Comparison of ENCODE assay signal across 8 mouse cellular contexts in genomic region chr7:139388670-139389212, GRCm38 (mm10). TPM values are rescaled to one million over a fixed set of nuclear protein-coding genes. Genes with fewer than 3 reads are reported as not detected.
DNase-seq lines count a peak whose midpoint lies in the region; ATAC-seq and TF ChIP-seq lines count a peak whose summit lies in the region.

TSS of gene Inpp5a (plus strand) at chr7:139389109.

- no peaks in the 10 kb centered on the region for H3K9me3 ChIP-seq in embryonic facial prominence, embryonic 13.5 days
- no peaks in the 10 kb centered on the region for H3K9me3 ChIP-seq in limb, embryonic 12.5 days
- H3K9me3 ChIP-seq in midbrain, embryonic 15.5 days = no peaks in the 10 kb centered on the region

- DNase-seq in 3134 (ENCODE audit: extremely low read depth, insufficient read length, low spot score) = peak; percentile 99
- peak; percentile 100 for DNase-seq in adrenal gland, postnatal 36 days
- peak; percentile 99 for DNase-seq in heart, adult 18-20 months
- DNase-seq in kidney, adult 2 months = peak; percentile 100
- peak; percentile 99 for DNase-seq in spleen, adult 2 months (ENCODE audit: low read depth in 1 of 2, low spot score in 2 of 2)

- no peak for TF ChIP-seq POLR2A in kidney, adult 2 months (IDR thresholded peaks at IDR 0.05; ENCODE audit: low read depth, low read length)
- no peak for TF ChIP-seq POLR2A in spleen, adult 2 months (IDR thresholded peaks at IDR 0.05; ENCODE audit: low read depth, low read length)

- H3K4me2 ChIP-seq in embryonic facial prominence, embryonic 13.5 days = peak within 1 kb of the TSS; percentile 72
- H3K4me2 ChIP-seq in limb, embryonic 12.5 days = peak within 1 kb of the TSS; percentile 72
- peak within 1 kb of the TSS; percentile 69 for H3K4me2 ChIP-seq in midbrain, embryonic 15.5 days

- peak within 1 kb of the TSS; percentile 88 for H3K4me3 ChIP-seq in embryonic facial prominence, embryonic 13.5 days
- H3K4me3 ChIP-seq in kidney, adult 2 months (ENCODE audit: insufficient read depth, low read depth, low read length) = peak within 1 kb of the TSS; percentile 83
- peak within 1 kb of the TSS; percentile 92 for H3K4me3 ChIP-seq in limb, embryonic 12.5 days (replicated peaks)
- peak within 1 kb of the TSS; percentile 74 for H3K4me3 ChIP-seq in midbrain, embryonic 15.5 days
- H3K4me3 ChIP-seq in spleen, adult 2 months (ENCODE audit: extremely low read depth, insufficient read depth, insufficient read length) = peak within 1 kb of the TSS; percentile 76

- H3K4me1 ChIP-seq in embryonic facial prominence, embryonic 13.5 days = peaks cover 49% of the 10 kb centered on the region
- peaks cover 12% of the 10 kb centered on the region for H3K4me1 ChIP-seq in kidney, adult 2 months (ENCODE audit: control insufficient read depth, insufficient read depth, low read length)
- peaks cover 36% of the 10 kb centered on the region for H3K4me1 ChIP-seq in limb, embryonic 12.5 days (replicated peaks)
- H3K4me1 ChIP-seq in midbrain, embryonic 15.5 days = peaks cover 29% of the 10 kb centered on the region
- H3K4me1 ChIP-seq in spleen, adult 2 months (ENCODE audit: control insufficient read depth, insufficient read depth, insufficient read length) = peaks cover 17% of the 10 kb centered on the region

- no peak for TF ChIP-seq CTCF in kidney, adult 2 months (conservative IDR thresholded peaks at IDR 0.05; ENCODE audit: insufficient read depth, insufficient read length, low read depth, low read length)
- no peak for TF ChIP-seq CTCF in spleen, adult 2 months (IDR thresholded peaks at IDR 0.05; ENCODE audit: extremely low read depth, insufficient read depth, insufficient read length, insufficient replicate concordance)

- H3K27me3 ChIP-seq in embryonic facial prominence, embryonic 13.5 days = no peaks in the 10 kb centered on the region
- no peaks in the 10 kb centered on the region for H3K27me3 ChIP-seq in kidney, adult 2 months (replicated peaks; ENCODE audit: control insufficient read depth, insufficient read depth, low read length)
- H3K27me3 ChIP-seq in limb, embryonic 12.5 days = no peaks in the 10 kb centered on the region
- no peaks in the 10 kb centered on the region for H3K27me3 ChIP-seq in midbrain, embryonic 15.5 days (replicated peaks)
- H3K27me3 ChIP-seq in spleen, adult 2 months (ENCODE audit: control insufficient read depth, insufficient read depth, low read length) = no peaks in the 10 kb centered on the region

- H3K9ac ChIP-seq in embryonic facial prominence, embryonic 13.5 days = peak within 1 kb of the TSS; percentile 95
- peak within 1 kb of the TSS; percentile 96 for H3K9ac ChIP-seq in limb, embryonic 12.5 days (replicated peaks)
- H3K9ac ChIP-seq in midbrain, embryonic 15.5 days = peak within 1 kb of the TSS; percentile 78

- H3K36me3 ChIP-seq in embryonic facial prominence, embryonic 13.5 days = no peaks in the 10 kb centered on the region
- H3K36me3 ChIP-seq in kidney, adult 2 months (ENCODE audit: control insufficient read depth, insufficient read depth, low read length) = no peaks in the 10 kb centered on the region
- H3K36me3 ChIP-seq in limb, embryonic 12.5 days = no peaks in the 10 kb centered on the region
- no peaks in the 10 kb centered on the region for H3K36me3 ChIP-seq in midbrain, embryonic 15.5 days (replicated peaks)
- no peaks in the 10 kb centered on the region for H3K36me3 ChIP-seq in spleen, adult 2 months (ENCODE audit: control insufficient read depth, insufficient read depth, low read length)

- H3K27ac ChIP-seq in embryonic facial prominence, embryonic 13.5 days = peak within 1 kb of the TSS; percentile 86
- peak within 1 kb of the TSS; percentile 57 for H3K27ac ChIP-seq in kidney, adult 2 months (ENCODE audit: insufficient read depth, low read depth, low read length)
- H3K27ac ChIP-seq in limb, embryonic 12.5 days = peak within 1 kb of the TSS; percentile 88
- H3K27ac ChIP-seq in midbrain, embryonic 15.5 days = peak within 1 kb of the TSS; percentile 82
- peak within 1 kb of the TSS; percentile 82 for H3K27ac ChIP-seq in spleen, adult 2 months (ENCODE audit: insufficient read depth, low read length)

- ATAC-seq in embryonic facial prominence, embryonic 13.5 days (ENCODE audit: insufficient number of reproducible peaks, insufficient read depth, low FRiP score, low TSS enrichment, low read depth) = peak; percentile 97
- ATAC-seq in limb, embryonic 12.5 days (ENCODE audit: insufficient number of reproducible peaks, insufficient read depth, low FRiP score, low TSS enrichment, low read depth) = peak; percentile 98
- peak; percentile 98 for ATAC-seq in midbrain, embryonic 15.5 days (replicated peaks)

- WGBS in embryonic facial prominence, embryonic 13.5 days = under 1% methylated on average over 40 of the region's 47 CpGs
- under 1% methylated on average over 47 of the region's 47 CpGs for WGBS in kidney, adult 2 months
- under 1% methylated on average over 41 of the region's 47 CpGs for WGBS in limb, embryonic 12.5 days
- WGBS in midbrain, embryonic 15.5 days = under 1% methylated on average over 38 of the region's 47 CpGs
- under 1% methylated on average over 46 of the region's 47 CpGs for WGBS in spleen, adult 2 months

RNA-seq across cellular contexts. Expression of gene Inpp5a, which starts in this region (rescaled TPM):
- 10 to 100 TPM; 84.4 to 85.9 TPM for total RNA-seq in adrenal gland, postnatal 36 days (2021)
- 24.4 and 24.9 TPM in 2 replicates for polyA plus RNA-seq in embryonic facial prominence, embryonic 13.5 days (2015; fragmentation: Nextera tagmentation; extraction: Ambion mirVana)
- 100 to 1,000 TPM; 293 to 297 TPM for total RNA-seq in heart, adult 18-20 months (2021)
- 25.1 and 27.5 TPM in 2 replicates for polyA plus RNA-seq in kidney, adult 2 months (2012; rRNA removed)
- 26.8 and 29.9 TPM in 2 replicates for polyA plus RNA-seq in limb, embryonic 12.5 days (2016; fragmentation: Nextera tagmentation; extraction: Ambion mirVana)
- 17.7 and 19.2 TPM in 2 replicates for polyA plus RNA-seq in midbrain, embryonic 15.5 days (2015; fragmentation: Nextera tagmentation; extraction: Ambion mirVana)
- 10.3 and 13.4 TPM in 2 replicates for polyA plus RNA-seq in spleen, adult 2 months (2012; rRNA removed)

Comparison
In these comparisons a context has a peak if more than half of its experiments do, and no peak if none do; other contexts are left out.
1. Peak in every context shown above with its lines: DNase-seq, ATAC-seq, H3K4me3 ChIP-seq and H3K27ac ChIP-seq.